Mouse (Mus musculus): ENCODE data around the gene Pex3. TPM values are rescaled to one million over a fixed set of nuclear protein-coding genes. Genes with fewer than 3 reads are reported as not detected.

The Pex3 gene
- total RNA-seq (2021) = 1 to 10 TPM; 8.0 to 9.7 TPM
- long read RNA-seq, experiment 1, transcript Pex3-201 (12 exons, 2,129 nt) = major isoform, 9 of 11 reads
- long read RNA-seq, experiment 1, partial matches to known transcripts = 1 of 11 reads
- long read RNA-seq, experiment 1, other reads (novel, unspliced or antisense) = 1 of 11 reads
- long read RNA-seq, experiment 2, transcript Pex3-201 (12 exons, 2,129 nt) = major isoform, 8 of 8 reads
- long read RNA-seq, experiment 2, partial matches to known transcripts = 0 of 8 reads
- long read RNA-seq, experiment 2, other reads (novel, unspliced or antisense) = 0 of 8 reads

DNA sequence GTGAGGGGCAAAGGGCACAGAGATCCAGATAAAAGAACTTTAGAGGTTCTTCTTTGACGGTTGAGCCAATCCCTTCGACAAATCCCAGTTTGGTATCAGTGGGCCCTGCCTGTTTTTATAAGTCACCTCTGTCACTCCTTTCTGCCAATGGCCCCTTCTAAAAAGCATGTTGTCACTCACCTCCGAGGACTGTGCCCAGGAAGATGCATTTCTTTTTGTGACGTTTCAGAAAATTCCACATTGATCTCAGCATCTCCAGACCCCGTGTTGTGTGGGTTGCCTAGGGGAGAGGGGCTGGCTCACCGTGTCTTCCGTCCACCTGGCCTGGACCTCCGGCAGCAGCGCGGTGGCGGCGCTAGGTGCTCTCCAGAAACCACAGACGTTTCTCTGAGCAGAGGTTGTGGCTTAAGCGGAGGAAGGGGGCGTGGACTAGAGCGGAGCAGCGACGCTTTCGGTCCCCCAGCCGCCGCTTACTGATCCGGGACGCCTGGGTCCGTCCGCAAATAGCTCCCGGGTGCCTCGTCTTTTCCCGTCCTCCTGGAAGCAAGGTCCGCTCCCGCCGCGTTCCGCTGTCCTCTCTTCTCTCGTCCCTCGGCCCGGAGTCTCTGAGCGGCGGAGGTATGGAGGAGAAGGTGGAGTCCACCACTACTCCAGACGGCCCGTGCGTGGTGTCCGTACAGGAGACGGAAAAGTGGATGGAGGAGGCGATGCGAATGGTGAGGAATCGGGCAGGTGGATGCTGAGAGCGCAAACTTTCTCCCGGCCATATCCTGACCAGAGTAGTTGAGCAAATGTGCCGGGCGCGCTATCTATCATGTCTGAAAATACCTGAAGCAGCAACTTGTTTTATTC is at the start of gene Pex3, which contains the start of gene Adat2:
Pex3 (minus strand) TSS at position 497 of the 852 bp plus-strand sequence.
Adat2 (plus strand) TSS at position 249 of the 852 bp plus-strand sequence.
- DNase-seq = peak; percentile 81 to 90
- intact Hi-C loops (cut with DNase I) = no loop called here

DNA sequence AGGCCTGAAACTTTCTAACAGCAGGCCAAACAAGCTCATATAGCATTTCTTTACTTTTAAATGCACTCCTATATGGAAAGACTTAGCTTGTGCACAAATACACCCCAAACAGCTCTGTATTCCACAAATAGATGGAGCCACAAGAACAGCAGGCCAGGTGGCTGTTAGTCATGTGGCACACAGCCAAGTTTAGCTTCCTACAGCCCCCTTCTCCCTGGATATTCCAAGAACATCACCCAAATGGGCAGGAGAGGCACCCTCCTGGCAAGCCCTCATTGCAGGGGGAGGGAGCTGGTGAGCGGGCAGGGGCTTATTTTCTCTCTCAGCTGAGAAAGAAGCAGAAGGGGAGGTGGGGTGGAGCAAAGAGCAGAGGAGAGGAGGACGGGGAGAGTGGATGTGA is 48.0 kb upstream of the Pex3 start:
- intact Hi-C loops (cut with DNase I) = no loop called here
- no peak for DNase-seq

DNA sequence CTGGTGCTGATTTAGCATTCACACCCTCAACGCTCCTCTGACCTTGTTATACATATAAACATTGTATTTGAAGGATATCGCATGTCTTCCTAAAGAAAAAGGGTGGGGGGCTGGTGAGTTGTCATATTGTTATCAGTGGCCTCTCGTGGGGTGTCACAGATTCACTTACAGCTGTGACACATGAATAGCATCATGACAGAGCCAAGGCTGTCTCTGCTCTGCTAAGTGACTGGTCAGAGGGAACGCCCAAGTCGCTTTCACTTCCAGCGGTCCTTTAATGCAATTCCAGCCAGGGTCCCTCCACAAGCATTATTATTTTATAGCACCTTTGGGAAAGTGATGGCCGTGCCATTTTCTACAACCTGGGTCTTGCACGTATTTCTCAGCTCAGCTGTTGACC is 44.5 kb upstream of the Pex3 start:
- intact Hi-C loops (cut with DNase I) = no loop called here
- DNase-seq = no peak

GRCm38 (mm10) chr10:13596866-13597265 is 43.9 kb upstream of the Pex3 start:
- no peak for DNase-seq
- intact Hi-C loops (cut with DNase I) = no loop called here

- intact Hi-C loops (cut with DNase I) = no loop called here
- no peak for DNase-seq
Observed at GRCm38 (mm10) chr10:13596073-13596472, 43.1 kb upstream of the Pex3 start.

DNA sequence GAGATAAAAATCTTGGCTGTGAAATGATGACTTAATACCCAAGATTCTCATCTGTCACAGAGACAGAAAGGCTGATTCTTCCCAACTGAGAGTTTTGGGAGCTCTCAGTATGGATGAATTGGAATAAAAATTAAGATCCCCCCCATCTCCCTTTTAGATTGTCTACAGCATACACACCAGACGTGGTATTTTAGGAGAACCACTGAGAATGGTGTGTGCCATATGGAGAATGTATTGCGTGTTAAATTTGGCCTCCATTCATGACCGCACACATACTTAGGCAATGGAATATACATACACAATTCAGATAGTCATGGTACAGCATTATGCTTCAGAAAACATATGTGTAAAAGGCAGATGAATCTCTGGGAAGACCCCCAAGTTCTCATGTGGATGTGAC is 40.6 kb upstream of the Pex3 start:
- no peak for DNase-seq
- intact Hi-C loops (cut with DNase I) = no loop called here

- no peak for DNase-seq
Observed at GRCm38 (mm10) chr10:13592196-13592595, 39.3 kb upstream of the Pex3 start.

DNA sequence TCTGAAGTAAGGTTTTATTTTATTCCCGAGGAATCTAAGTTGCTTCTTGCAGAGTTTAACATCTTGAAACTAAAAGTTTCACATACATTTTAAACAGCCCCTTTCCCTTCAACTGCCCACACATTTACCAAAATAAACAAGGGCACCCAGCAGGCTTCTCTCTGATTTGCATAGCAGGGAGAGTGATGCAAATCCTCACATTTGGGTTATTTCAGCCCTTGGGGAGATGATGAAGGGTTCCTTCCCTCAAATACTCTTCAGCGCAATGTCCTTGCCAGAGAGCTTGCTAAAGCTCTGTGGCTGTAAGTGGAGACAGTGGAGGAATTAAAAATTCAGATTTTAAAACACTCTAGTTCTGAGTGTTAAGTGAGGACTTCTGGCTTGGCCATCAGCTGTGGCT is 35.0 kb upstream of the Pex3 start:
- DNase-seq = no peak
- intact Hi-C loops (cut with DNase I) = no loop called here

More at GRCm38 (mm10) chr10:13592196-13592595, 39.3 kb upstream of the Pex3 start:
- intact Hi-C loops (cut with DNase I) = no loop called here

- no peak for DNase-seq
- intact Hi-C loops (cut with DNase I) = no loop called here
Observed at GRCm38 (mm10) chr10:13577123-13577522, 24.2 kb upstream of the Pex3 start.

DNA sequence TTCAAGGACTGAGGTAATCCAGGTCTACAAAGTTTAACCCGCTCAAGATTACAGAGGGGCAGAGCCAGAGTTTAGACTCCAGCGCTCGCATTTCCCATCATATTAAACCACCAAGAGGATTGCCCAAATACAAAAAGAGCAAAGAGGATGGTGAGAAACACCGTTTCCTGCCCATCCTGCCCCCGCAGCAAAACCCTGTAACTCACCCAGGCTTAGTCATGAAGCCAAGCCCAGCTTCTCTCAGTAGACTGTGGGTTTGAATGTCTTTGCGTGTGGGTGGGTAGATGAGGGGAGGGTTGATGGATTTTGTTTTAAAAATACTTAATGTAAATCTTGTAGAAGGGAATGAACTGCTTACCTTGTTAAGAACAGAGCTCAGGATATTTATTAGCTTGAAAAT is 19.5 kb upstream of the Pex3 start:
- intact Hi-C loops (cut with DNase I) = no loop called here
- no peak for DNase-seq

DNA sequence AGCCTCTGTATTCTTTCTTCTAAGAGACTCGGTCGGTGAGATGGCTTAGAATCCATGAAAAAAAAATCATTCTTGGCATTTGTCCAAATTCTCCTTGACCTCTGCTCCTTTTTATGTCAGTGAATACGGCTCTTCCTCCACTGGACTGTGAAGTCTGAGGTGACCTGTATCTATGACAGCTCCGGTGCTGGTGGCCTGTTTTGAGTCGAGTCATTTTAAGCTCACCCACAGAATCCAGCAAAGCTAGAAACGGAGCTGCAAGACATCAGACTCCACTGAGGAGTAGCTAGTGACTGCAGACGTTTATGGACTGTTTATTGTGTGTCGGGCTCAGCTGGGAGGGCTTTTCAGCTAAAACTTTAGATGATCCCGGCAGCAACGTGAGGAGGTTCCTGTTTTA is 19.1 kb upstream of the Pex3 start:
- no peak for DNase-seq
- intact Hi-C loops (cut with DNase I) = no loop called here

DNA sequence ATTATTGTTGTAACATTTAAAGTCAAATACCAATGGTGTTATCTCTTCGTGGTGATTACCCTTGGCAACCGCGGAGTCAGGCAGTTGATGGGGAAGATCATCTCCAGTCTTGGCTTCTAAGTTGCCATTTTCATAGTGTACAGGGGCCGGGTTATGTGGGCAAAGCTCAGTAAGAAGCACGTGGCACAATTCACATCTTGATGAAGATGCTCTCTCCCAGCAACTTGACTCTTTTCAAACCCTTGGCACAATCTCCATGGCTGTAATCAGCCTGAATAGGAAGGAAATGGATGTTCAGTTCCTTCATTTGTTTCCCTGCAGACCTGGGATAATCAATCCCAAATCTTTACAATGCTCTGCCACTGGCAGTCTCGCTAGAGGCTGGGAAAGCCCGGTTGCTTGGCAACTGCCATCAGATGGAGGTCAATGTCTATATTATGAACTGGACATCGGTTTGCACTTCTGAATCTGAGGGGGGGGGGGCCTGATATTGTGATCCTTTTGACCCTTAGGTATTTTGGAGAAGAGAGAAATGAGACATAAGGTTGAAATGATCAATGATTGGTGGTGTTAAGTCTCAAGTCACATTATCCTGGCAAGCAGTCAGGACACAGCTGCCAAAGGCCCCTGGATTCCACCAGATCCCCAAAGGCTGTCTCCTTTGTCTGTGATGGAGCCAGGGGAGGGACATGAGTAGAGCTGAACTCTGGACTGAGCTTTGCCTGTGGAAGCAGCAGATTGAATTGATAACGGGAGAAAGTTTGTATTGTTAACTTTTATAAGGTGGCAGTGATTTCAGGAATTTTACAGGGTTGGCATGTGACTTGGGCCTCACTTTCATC is 18.0 kb upstream of the Pex3 start:
- intact Hi-C loops (cut with DNase I) = no loop called here
- DNase-seq = no peak

- intact Hi-C loops (cut with DNase I) = no loop called here
- DNase-seq = no peak
Observed at GRCm38 (mm10) chr10:13569818-13570217, 16.9 kb upstream of the Pex3 start.

- intact Hi-C loops (cut with DNase I) = no loop called here
- no peak for DNase-seq
Observed at GRCm38 (mm10) chr10:13566393-13566792, 13.5 kb upstream of the Pex3 start.

DNA sequence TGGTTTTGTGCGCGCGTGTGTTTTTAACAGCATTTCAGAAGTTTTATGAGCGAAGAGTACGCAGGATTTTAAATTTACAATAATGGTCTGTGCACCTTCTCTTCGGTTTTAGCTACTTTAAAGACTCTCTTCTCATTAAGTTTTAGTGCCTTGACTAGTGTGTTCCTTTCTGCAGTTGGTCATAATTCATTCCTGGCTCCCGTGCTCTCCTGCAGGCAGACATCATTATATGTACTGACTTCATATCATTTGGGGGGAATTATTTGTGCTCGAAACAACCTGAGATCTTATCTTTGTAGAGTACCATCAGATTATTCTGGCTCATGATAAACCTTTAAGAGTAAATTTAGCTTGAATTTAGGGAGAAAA is 12.1 kb upstream of the Pex3 start:
- no peak for DNase-seq
- intact Hi-C loops (cut with DNase I) = loop anchor here (2.0 kb wide), 1 partner anchor 634 kb away; no protein-coding TSS in a partner anchor

- intact Hi-C loops (cut with DNase I) = loop anchor here (2.0 to 5.0 kb wide), 3 partner anchors 634 to 828 kb away; no protein-coding TSS in a partner anchor
- DNase-seq = peak; percentile 42 to 62
Observed at GRCm38 (mm10) chr10:13564364-13565079, 11.6 kb upstream of the Pex3 start.

- no peak for DNase-seq
- intact Hi-C loops (cut with DNase I) = loop anchor here (5.0 kb wide), 2 partner anchors 762 to 832 kb away; no protein-coding TSS in a partner anchor
Observed at GRCm38 (mm10) chr10:13560014-13560674, 7.2 kb upstream of the Pex3 start.

DNA sequence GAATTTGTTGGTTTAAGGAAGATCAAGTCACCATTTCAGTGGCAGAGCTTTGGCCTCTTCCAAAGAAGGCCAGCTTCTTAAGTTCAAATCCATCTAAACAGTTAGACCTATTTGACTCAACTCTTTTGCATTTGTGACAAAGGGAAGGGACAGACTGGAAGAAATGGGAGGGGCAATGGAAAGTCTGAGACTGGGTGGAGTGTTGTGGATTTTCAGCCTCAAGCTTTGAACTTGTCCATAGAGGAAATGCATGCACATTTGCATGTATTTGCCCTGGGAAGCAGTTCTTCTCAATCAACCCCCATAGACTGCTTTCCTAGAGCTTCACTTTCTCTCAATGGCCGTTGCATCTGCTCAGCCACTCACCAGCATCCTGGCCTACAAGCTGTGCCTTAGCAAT is 1.4 kb upstream of the Pex3 start:
- DNase-seq = no peak
- intact Hi-C loops (cut with DNase I) = no loop called here

DNA sequence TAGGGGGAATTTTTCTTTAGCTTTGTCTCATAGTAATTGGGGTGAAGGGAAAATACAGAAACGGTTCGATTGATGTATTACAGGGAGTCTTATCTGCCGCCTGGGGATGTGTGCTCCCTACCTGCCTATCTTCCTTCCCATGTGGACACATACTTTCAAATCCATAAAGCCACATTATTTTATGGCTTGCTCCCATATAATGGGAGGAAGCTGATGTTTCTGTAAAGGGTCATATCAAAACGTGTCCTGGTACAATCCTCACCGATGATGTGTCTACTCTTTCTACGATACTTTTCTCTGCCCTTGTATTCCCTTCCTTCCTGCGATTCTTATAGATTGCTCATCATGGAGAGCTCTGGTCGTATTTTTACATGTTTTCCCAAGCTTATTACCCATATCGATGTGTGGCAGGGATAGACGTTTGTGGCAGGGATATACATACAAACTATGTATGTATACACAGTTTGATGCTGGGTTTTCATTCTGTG is 600 bp upstream of the Pex3 start:
- intact Hi-C loops (cut with DNase I) = no loop called here
- no peak for DNase-seq
